Mouse (Mus musculus): Measurements from ENCODE around the gene Gsx1. TPM values are rescaled to one million over a fixed set of nuclear protein-coding genes. Genes with fewer than 3 reads are reported as not detected.

Gsx1 gene
- not detected in 2 replicates for polyA plus RNA-seq (2015; fragmentation: Nextera tagmentation; extraction: Ambion mirVana)

GRCm38 (mm10) chr5:147188571-147188975 lies at the start of gene Gsx1:
TSS of gene Gsx1 (plus strand) at chr5:147188696.
- Histone ChIP-seq H3K27ac (replicated peaks) (no peak within 1 kb of the TSS), H3K27me3 (peaks cover 88% of the 10 kb centered on the region), H3K4me1 (peaks cover 35% of the 10 kb centered on the region), H3K36me3 (no peaks in the 10 kb centered on the region), H3K9me3 (replicated peaks) (no peaks in the 10 kb centered on the region), H3K4me3 (replicated peaks) (peak within 1 kb of the TSS; percentile 34), H3K4me2 (replicated peaks) (peak within 1 kb of the TSS; percentile 52), H3K9ac (no peak within 1 kb of the TSS)
- no peak for ATAC-seq (ENCODE audit: insufficient number of reproducible peaks, low FRiP score, low TSS enrichment, low read depth)
- 1% methylated on average over 37 of the region's 37 CpGs for WGBS

DNA sequence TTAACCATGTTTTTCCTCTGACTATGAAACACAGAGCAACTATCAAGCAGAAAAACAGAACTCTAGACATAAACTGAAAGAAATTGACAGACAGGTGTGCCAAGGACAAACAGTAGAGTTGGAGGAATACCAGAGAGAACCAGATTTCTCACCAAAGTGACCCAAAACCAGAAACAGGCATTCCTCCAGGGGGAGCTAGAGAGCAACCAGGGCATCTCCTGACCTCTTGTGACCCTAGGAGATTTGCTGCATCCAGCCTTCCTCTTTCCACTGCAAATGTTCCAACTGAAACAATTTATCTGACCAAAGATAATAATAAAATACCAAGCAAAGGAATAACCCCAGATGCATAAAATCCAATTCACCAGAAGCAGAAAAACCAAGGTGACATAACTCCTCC lies 41.2 kb upstream of the Gsx1 start:
- Histone ChIP-seq H3K27me3 (no peaks in the 10 kb centered on the region), H3K36me3 (no peaks in the 10 kb centered on the region), H3K4me2 (replicated peaks) (no peak overlapping the region), H3K9me3 (replicated peaks) (no peaks in the 10 kb centered on the region), H3K27ac (replicated peaks) (no peak overlapping the region), H3K4me1 (no peaks in the 10 kb centered on the region), H3K4me3 (replicated peaks) (no peak overlapping the region), H3K9ac (no peak overlapping the region)
- ATAC-seq (ENCODE audit: insufficient number of reproducible peaks, low FRiP score, low TSS enrichment, low read depth), result no peak

DNA sequence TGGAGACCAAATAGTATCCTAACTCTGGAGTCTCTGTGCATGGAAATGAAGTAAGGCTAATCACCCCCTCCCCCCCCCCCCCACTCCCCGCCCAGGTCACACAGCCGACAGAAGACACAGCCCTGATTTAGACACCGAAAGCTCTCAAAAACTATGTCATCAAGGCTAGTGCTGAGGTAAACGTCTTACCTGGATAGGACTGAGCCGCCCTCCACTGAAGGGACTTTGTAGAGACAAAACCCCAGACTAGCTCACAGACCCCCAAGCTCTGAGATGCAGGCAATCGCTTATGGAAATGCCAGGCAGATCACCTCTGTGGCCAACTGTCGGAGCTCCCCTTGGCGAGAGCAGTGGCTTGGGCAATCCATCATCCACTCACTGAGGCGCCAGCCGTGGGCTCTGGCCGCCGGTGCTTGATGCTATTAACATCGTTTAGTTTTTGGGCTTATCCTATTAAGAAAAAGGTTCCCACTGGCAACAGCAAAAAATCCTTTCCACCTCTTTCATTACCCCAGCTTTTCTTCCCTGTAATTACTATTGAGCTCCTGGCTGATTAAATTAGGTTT lies 33.6 kb upstream of the Gsx1 start:
- Histone ChIP-seq H3K27ac (replicated peaks) (no peak overlapping the region), H3K4me2 (replicated peaks) (no peak overlapping the region), H3K4me3 (replicated peaks) (no peak overlapping the region), H3K36me3 (no peaks in the 10 kb centered on the region), H3K9ac (no peak overlapping the region), H3K4me1 (peaks cover 8% of the 10 kb centered on the region; the same call in 1 of the 2 replicates), H3K9me3 (replicated peaks) (no peaks in the 10 kb centered on the region), H3K27me3 (0 out of 2 replicates have a peak, but pooled peaks cover 2% of the 10 kb centered on the region)
- no peak for ATAC-seq (ENCODE audit: insufficient number of reproducible peaks, low FRiP score, low TSS enrichment, low read depth)
- WGBS, result 20% methylated on average over 13 of the region's 13 CpGs

GRCm38 (mm10) chr5:147155449-147156133 lies 32.9 kb upstream of the Gsx1 start:
- ATAC-seq (ENCODE audit: insufficient number of reproducible peaks, low FRiP score, low TSS enrichment, low read depth), result no peak
- Histone ChIP-seq H3K4me3 (replicated peaks) (no peak overlapping the region), H3K4me2 (replicated peaks) (no peak overlapping the region), H3K27ac (replicated peaks) (no peak overlapping the region), H3K36me3 (no peaks in the 10 kb centered on the region), H3K9me3 (replicated peaks) (no peaks in the 10 kb centered on the region), H3K27me3 (0 out of 2 replicates have a peak, but pooled peaks cover 2% of the 10 kb centered on the region), H3K9ac (no peak overlapping the region), H3K4me1 (peaks cover 8% of the 10 kb centered on the region; the same call in 1 of the 2 replicates)
- WGBS, result 12% methylated on average over 13 of the region's 13 CpGs

DNA sequence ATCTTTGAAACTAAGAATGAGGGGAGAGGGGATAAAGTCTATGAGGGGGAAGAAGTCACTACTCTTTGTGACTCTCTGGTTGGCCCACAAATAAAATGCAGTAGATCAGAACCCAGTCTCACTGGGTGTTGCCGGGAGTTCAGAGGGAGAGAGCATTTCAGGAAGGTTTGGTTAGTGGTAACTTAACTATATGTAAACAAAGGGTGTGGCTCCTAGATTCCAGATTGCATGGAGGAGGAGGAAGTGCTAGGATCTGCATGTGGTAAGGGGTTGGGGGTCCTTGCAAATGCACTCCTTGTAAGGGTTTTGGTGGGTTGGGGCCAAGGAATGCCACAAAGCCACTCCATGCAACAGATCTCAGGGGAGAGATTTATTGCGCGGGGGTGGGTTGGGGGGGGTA lies 32.1 kb upstream of the Gsx1 start:
- 30% methylated on average over 3 of the region's 3 CpGs for WGBS
- Histone ChIP-seq H3K9me3 (replicated peaks) (no peaks in the 10 kb centered on the region), H3K27me3 (0 out of 2 replicates have a peak, but pooled peaks cover 2% of the 10 kb centered on the region), H3K4me2 (replicated peaks) (no peak overlapping the region), H3K4me3 (replicated peaks) (no peak overlapping the region), H3K27ac (replicated peaks) (no peak overlapping the region), H3K4me1 (peaks cover 8% of the 10 kb centered on the region; the same call in 1 of the 2 replicates), H3K36me3 (no peaks in the 10 kb centered on the region), H3K9ac (no peak overlapping the region)
- ATAC-seq (ENCODE audit: insufficient number of reproducible peaks, low FRiP score, low TSS enrichment, low read depth), result no peak

- 74% methylated on average over 7 of the region's 7 CpGs for WGBS
- Histone ChIP-seq H3K27me3 (0 out of 2 replicates have a peak, but pooled peaks cover 2% of the 10 kb centered on the region), H3K27ac (replicated peaks) (no peak overlapping the region), H3K4me1 (peaks cover 8% of the 10 kb centered on the region; the same call in 1 of the 2 replicates), H3K9me3 (replicated peaks) (no peaks in the 10 kb centered on the region), H3K4me3 (replicated peaks) (no peak overlapping the region), H3K36me3 (no peaks in the 10 kb centered on the region), H3K9ac (no peak overlapping the region), H3K4me2 (replicated peaks) (no peak overlapping the region)
- ATAC-seq (ENCODE audit: insufficient number of reproducible peaks, low FRiP score, low TSS enrichment, low read depth), result no peak
These were observed 31.1 kb upstream of the Gsx1 start for GRCm38 (mm10) chr5:147157441-147157840.

GRCm38 (mm10) chr5:147159320-147159719 lies 29.2 kb upstream of the Gsx1 start:
- WGBS, result 85% methylated on average over 6 of the region's 6 CpGs
- Histone ChIP-seq H3K9me3 (replicated peaks) (no peaks in the 10 kb centered on the region), H3K27ac (replicated peaks) (no peak overlapping the region), H3K4me1 (peaks cover 8% of the 10 kb centered on the region; the same call in 1 of the 2 replicates), H3K27me3 (0 out of 2 replicates have a peak, but pooled peaks cover 2% of the 10 kb centered on the region), H3K9ac (no peak overlapping the region), H3K4me2 (replicated peaks) (no peak overlapping the region), H3K36me3 (no peaks in the 10 kb centered on the region), H3K4me3 (replicated peaks) (no peak overlapping the region)
- no peak for ATAC-seq (ENCODE audit: insufficient number of reproducible peaks, low FRiP score, low TSS enrichment, low read depth)

- H3K27me3 ChIP-seq, result 0 out of 2 replicates have a peak, but pooled peaks cover 2% of the 10 kb centered on the region
- 87% methylated on average over 2 of the region's 2 CpGs for WGBS
- H3K4me3 ChIP-seq (replicated peaks), result no peak overlapping the region
- no peaks in the 10 kb centered on the region for H3K36me3 ChIP-seq
- no peak overlapping the region for H3K9ac ChIP-seq
- no peak for ATAC-seq (ENCODE audit: insufficient number of reproducible peaks, low FRiP score, low TSS enrichment, low read depth)
- no peaks in the 10 kb centered on the region for H3K9me3 ChIP-seq (replicated peaks)
- H3K4me1 ChIP-seq, result peaks cover 8% of the 10 kb centered on the region; the same call in 1 of the 2 replicates
- no peak overlapping the region for H3K27ac ChIP-seq (replicated peaks)
- H3K4me2 ChIP-seq (replicated peaks), result no peak overlapping the region
These were observed 28.7 kb upstream of the Gsx1 start for GRCm38 (mm10) chr5:147159792-147160191.

- no peak for ATAC-seq (ENCODE audit: insufficient number of reproducible peaks, low FRiP score, low TSS enrichment, low read depth)
- H3K4me3 ChIP-seq (replicated peaks), result no peak overlapping the region
- 81% methylated on average over 6 of the region's 6 CpGs for WGBS
- no peaks in the 10 kb centered on the region for H3K4me1 ChIP-seq
- no peak overlapping the region for H3K9ac ChIP-seq
- no peak overlapping the region for H3K4me2 ChIP-seq (replicated peaks)
- no peak overlapping the region for H3K27ac ChIP-seq (replicated peaks)
- H3K9me3 ChIP-seq (replicated peaks), result no peaks in the 10 kb centered on the region
- H3K27me3 ChIP-seq, result peaks cover 7% of the 10 kb centered on the region; the same call in 1 of the 2 replicates
- H3K36me3 ChIP-seq, result no peaks in the 10 kb centered on the region
These were observed 23.4 kb upstream of the Gsx1 start for GRCm38 (mm10) chr5:147165060-147165459.

DNA sequence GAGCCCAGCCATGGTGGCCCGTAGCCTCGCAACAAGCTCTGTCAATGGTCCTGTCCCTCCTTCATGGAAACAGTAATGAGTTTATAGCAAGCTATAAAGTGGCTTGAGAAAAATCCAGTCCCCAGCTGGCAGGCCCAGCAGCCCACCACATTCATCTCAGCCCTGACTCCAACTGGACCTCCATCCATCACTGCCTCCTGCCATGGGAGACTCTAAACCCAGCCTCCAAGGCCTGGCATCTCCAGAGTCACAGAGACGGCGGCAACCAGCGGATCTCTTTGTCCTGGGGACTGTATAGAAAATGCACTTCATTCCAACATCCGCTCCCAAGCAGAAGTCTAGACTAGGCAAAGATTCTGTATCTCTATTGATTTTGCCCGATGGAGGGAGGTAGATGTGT lies 18.4 kb upstream of the Gsx1 start:
- Histone ChIP-seq H3K9ac (no peak overlapping the region), H3K4me1 (no peaks in the 10 kb centered on the region), H3K4me3 (replicated peaks) (no peak overlapping the region), H3K9me3 (replicated peaks) (no peaks in the 10 kb centered on the region), H3K36me3 (no peaks in the 10 kb centered on the region), H3K27me3 (peaks cover 7% of the 10 kb centered on the region; the same call in 1 of the 2 replicates), H3K4me2 (replicated peaks) (no peak overlapping the region), H3K27ac (replicated peaks) (no peak overlapping the region)
- 88% methylated on average over 7 of the region's 7 CpGs for WGBS
- no peak for ATAC-seq (ENCODE audit: insufficient number of reproducible peaks, low FRiP score, low TSS enrichment, low read depth)

GRCm38 (mm10) chr5:147174046-147174445 lies 14.4 kb upstream of the Gsx1 start:
- no peak overlapping the region for H3K9ac ChIP-seq
- no peak for ATAC-seq (ENCODE audit: insufficient number of reproducible peaks, low FRiP score, low TSS enrichment, low read depth)
- 0 out of 2 replicates have a peak, but pooled peaks cover 3% of the 10 kb centered on the region for H3K27me3 ChIP-seq
- no peak overlapping the region for H3K4me2 ChIP-seq (replicated peaks)
- WGBS, result 80% methylated on average over 3 of the region's 3 CpGs
- H3K4me1 ChIP-seq, result no peaks in the 10 kb centered on the region
- H3K9me3 ChIP-seq (replicated peaks), result no peaks in the 10 kb centered on the region
- no peak overlapping the region for H3K4me3 ChIP-seq (replicated peaks)
- H3K27ac ChIP-seq (replicated peaks), result no peak overlapping the region
- no peaks in the 10 kb centered on the region for H3K36me3 ChIP-seq

Data from embryonic facial prominence, embryonic 15.5 days (tissue).